27 mouse cellular contexts compared by ENCODE assay signal in genomic region chr19:14578698-14579097, GRCm38 (mm10). TPM values are rescaled to one million over a fixed set of nuclear protein-coding genes. Genes with fewer than 3 reads are reported as not detected.
DNase-seq lines count a peak whose midpoint lies in the region; ATAC-seq and TF ChIP-seq lines count a peak whose summit lies in the region.
"Had no signal": no experiment of that assay in that cellular context is flagged by ENCODE, and none has a peak within 500 bp of the region (broad histone marks: within the 10 kb centered on the region; RNA-seq: fewer than 3 reads in every experiment).

No protein-coding gene starts in this region.

- no peak overlapping the region for H3K27ac ChIP-seq in kidney, adult 2 months (ENCODE audit: insufficient read depth, low read depth, low read length)
- H3K27ac ChIP-seq: embryonic facial prominence, embryonic 13.5 days; heart, embryonic 13.5 days; hindbrain, embryonic 12.5 days; hindbrain, embryonic 15.5 days had no signal

- POLR2A ChIA-PET in Patski (lab: Charles Lee), result no interaction called here

- H3K27me3 ChIP-seq in Patski, result no peaks in the 10 kb centered on the region
- no peaks in the 10 kb centered on the region for H3K27me3 ChIP-seq in kidney, adult 2 months (replicated peaks; ENCODE audit: control insufficient read depth, insufficient read depth, low read length)
- H3K27me3 ChIP-seq: CH12.LX; embryonic facial prominence, embryonic 13.5 days; heart, embryonic 13.5 days; hindbrain, embryonic 12.5 days; hindbrain, embryonic 15.5 days had no signal

- CTCF ChIA-PET in Patski (lab: Charles Lee), result no interaction called here

- no peak overlapping the region for H3K4me3 ChIP-seq in kidney, adult 2 months (ENCODE audit: insufficient read depth, low read depth, low read length)
- H3K4me3 ChIP-seq: embryonic facial prominence, embryonic 13.5 days; heart, embryonic 13.5 days; hindbrain, embryonic 12.5 days; hindbrain, embryonic 15.5 days had no signal

- DNase-seq in 416B (ENCODE audit: low read depth) (peak; percentile 56), Patski (ENCODE audit: low read depth, low spot score) (no peak)
- peak; percentile 17 for DNase-seq in fibroblast of lung, adult 2 months (ENCODE audit: low read depth)
- DNase-seq in kidney, adult 2 months, result no peak
- no peak for DNase-seq in frontal cortex, postnatal 36 days (ENCODE audit: low spot score in 2 of 2)
- DNase-seq in lung, postnatal 4 days, result no peak
- DNase-seq in kidney, adult 11 months, result no peak
- DNase-seq: adrenal gland, adult 8-10 months; adrenal gland, postnatal 25 days; B cell, adult 2 months; cerebellum, adult 18-20 months; cerebellum, adult 9-10 months; cerebellum, postnatal 14 days; forebrain, postnatal 0 days; gastrocnemius, postnatal 10 days; heart, adult 18-20 months; heart, postnatal 14 days; heart, postnatal 4 days had no signal

- no peaks in the 10 kb centered on the region for H3K36me3 ChIP-seq in kidney, adult 2 months (ENCODE audit: control insufficient read depth, insufficient read depth, low read length)

- peak; percentile 85 for ATAC-seq in Patski
- ATAC-seq in megakaryocyte progenitor cell, adult 5-6 weeks (replicated peaks; ENCODE audit: poor library complexity), result peak; percentile 45; the same call in 1 of the 2 replicates
- ATAC-seq: activated CD4-positive, CD25-positive, alpha-beta regulatory T cell, adult 4 months; forebrain, embryonic 14.5 days; forebrain, postnatal 0 days; intestine, postnatal 0 days had no signal

- in situ Hi-C loops in Patski (cut with MboI; ENCODE audit: low pct_unique_long_range_greater_than_20kb), result no loop called here

- 92% methylated on average over 5 of the region's 5 CpGs for WGBS in kidney, adult 2 months

- peaks cover 10% of the 10 kb centered on the region; the same call in 1 of the 2 replicates for H3K4me1 ChIP-seq in kidney, adult 2 months (ENCODE audit: control insufficient read depth, insufficient read depth, low read length)
- H3K4me1 ChIP-seq: hindbrain, embryonic 12.5 days; hindbrain, embryonic 15.5 days had no signal

- TF ChIP-seq POLR2A in kidney, adult 2 months (IDR thresholded peaks at IDR 0.05; ENCODE audit: low read depth, low read length), result no peak

- no peak for TF ChIP-seq CTCF in Patski (IDR thresholded peaks at IDR 0.05)
- no peak for TF ChIP-seq CTCF in kidney, adult 2 months (conservative IDR thresholded peaks at IDR 0.05; ENCODE audit: insufficient read depth, insufficient read length, low read depth, low read length)

RNA-seq across cellular contexts. Expression of gene Tle4, which starts 19.2 kb away (rescaled TPM):
- polyA plus RNA-seq in Patski (2021), result 2.9 TPM
- 27.1 and 27.9 TPM in 2 replicates for total RNA-seq in megakaryocyte progenitor cell, adult 5-6 weeks (2015)
- total RNA-seq in megakaryocyte progenitor cell, adult 5-6 weeks (2017), result 15.4 and 18.2 TPM in 2 replicates
- 10.4 and 10.5 TPM in 2 replicates for polyA plus RNA-seq in kidney, adult 2 months (2012; rRNA removed)

Comparison
In these comparisons a context has a peak if more than half of its experiments do, and no peak if none do; other contexts are left out.
1. DNase-seq: peak in 416B (single experiment) and fibroblast of lung, adult 2 months (single experiment); none in Patski (single experiment), kidney, adult 2 months (single experiment), frontal cortex, postnatal 36 days (0 of 2), lung, postnatal 4 days (0 of 2) and kidney, adult 11 months (single experiment).